Mouse (Mus musculus) liver, postnatal 0 days (tissue): ENCODE data around the gene 2310007B03Rik. TPM values are rescaled to one million over a fixed set of nuclear protein-coding genes. Genes with fewer than 3 reads are reported as not detected.
A peak's percentile ranks its signal among the peaks of the same experiment; 100 is the strongest.

Source experiments
- ATAC-seq: fragments of 200-750 bp; cut with Nextera tagmentation; 2 replicates; pipeline ENCODE4 v1.8.0; 2017; ENCODE audit warnings: mild to moderate bottlenecking, moderate library complexity
- DNase-seq: peaks from one replicate; pipeline ENCODE4 v3.0.0-alpha.2; 2016
- H3K27ac ChIP-seq: fragments of 300-500 bp; sonication (generic); 2 replicates; pipeline ENCODE4 v1.5.1; 2014; ENCODE audit warnings: antibody characterized with exemption, moderate library complexity, mild to moderate bottlenecking, low read depth
- H3K27me3 ChIP-seq: fragments of 300-500 bp; sonication (generic); 2 replicates; pipeline ENCODE4 v1.6.1; 2014; ENCODE audit warnings: low read length, control low read depth, mixed read lengths; ENCODE audit not compliant: insufficient read depth
- H3K36me3 ChIP-seq: fragments of 300-500 bp; sonication (generic); replicated peaks from 2 replicates; pipeline ENCODE4 v1.6.1; 2014; ENCODE audit warnings: mild to moderate bottlenecking, control low read depth, low read length, moderate library complexity, mixed read lengths; ENCODE audit not compliant: insufficient read depth
- H3K4me1 ChIP-seq: fragments of 300-500 bp; sonication (generic); 2 replicates; pipeline ENCODE4 v1.6.1; 2014; ENCODE audit warnings: antibody characterized with exemption, mild to moderate bottlenecking, control low read depth; ENCODE audit not compliant: insufficient read depth
- H3K4me2 ChIP-seq: fragments of 300-500 bp; sonication (generic); 2 replicates; pipeline ENCODE4 v1.6.1; 2014; ENCODE audit warnings: low read depth, mild to moderate bottlenecking, low read length, moderate library complexity, mixed read lengths
- H3K4me3 ChIP-seq: fragments of 300-500 bp; sonication (generic); 2 replicates; pipeline ENCODE4 v1.5.1; 2014; ENCODE audit warnings: low read depth, low read length
- H3K9ac ChIP-seq: fragments of 300-500 bp; sonication (generic); replicated peaks from 2 replicates; pipeline ENCODE4 v1.6.1; 2014; ENCODE audit warnings: mild to moderate bottlenecking, moderate library complexity
- H3K9me3 ChIP-seq: fragments of 300-500 bp; sonication (generic); 2 replicates; pipeline ENCODE4 v1.6.1; 2016; ENCODE audit warnings: mild to moderate bottlenecking, control low read depth, low read length, mixed read lengths
- CTCF ChIP-seq: sonication (generic); IDR thresholded peaks from 2 replicates; pipeline ENCODE4 v1.5.1; 2016; ENCODE audit warnings: antibody characterized with exemption, low read depth
- EP300 ChIP-seq: IDR thresholded peaks from 2 replicates; pipeline ENCODE4 v1.6.1; 2016; ENCODE audit warnings: antibody characterized with exemption, low read depth, mild to moderate bottlenecking
- WGBS: fragments of 180-500 bp; shearing (Covaris S2); extraction: QIAGEN DNeasy Blood & Tissue Kit; methylation state at CpG from one replicate; pipeline ENCODE4 v1.1.7; 2014; ENCODE audit not compliant: insufficient replicate concordance; 5-methylcytosine and 5-hydroxymethylcytosine counted together
- polyA plus RNA-seq: library from polyadenylated mRNA; unstranded; fragments of >200 nt; fragmentation: Nextera tagmentation; extraction: Ambion mirVana; gene quantifications from 2 replicates; pipeline ENCODE4 v1.2.1, GENCODE M21; 2015

Gene 2310007B03Rik
- polyA plus RNA-seq, 1 experiment from 2014 or later, result 0.51 TPM

GRCm38 (mm10) chr1:93161921-93162320 lies 1.2 kb upstream of the 2310007B03Rik start:
- 65% methylated on average over 10 of the region's 10 CpGs for WGBS

DNA sequence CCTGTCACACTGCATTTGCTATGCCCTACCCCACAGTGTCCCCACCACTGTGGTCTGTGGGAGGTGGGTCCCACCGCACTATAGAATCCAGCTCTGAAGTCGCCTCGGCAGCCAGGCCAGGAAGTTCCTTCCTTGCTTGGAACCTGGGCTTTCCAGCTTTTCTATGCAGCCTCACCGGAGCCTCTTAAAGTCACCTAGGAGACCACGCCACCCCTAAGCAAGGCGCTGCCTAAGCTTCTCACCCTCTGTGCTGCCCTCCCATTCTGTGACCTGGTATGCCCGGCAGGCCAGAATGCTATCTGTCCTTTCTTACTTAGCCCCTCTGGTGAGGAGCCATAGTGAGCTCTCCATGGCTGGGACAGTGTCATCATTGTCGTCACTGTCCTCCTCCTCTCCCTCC lies 602 bp upstream of the 2310007B03Rik start:
- H3K9ac ChIP-seq, result no peak overlapping the region
- no peak overlapping the region for H3K27ac ChIP-seq
- H3K4me2 ChIP-seq, result no peak overlapping the region
- H3K27me3 ChIP-seq, result no peaks in the 10 kb centered on the region
- H3K36me3 ChIP-seq, result no peaks in the 10 kb centered on the region
- TF ChIP-seq EP300 (no peak), CTCF (no peak)
- no peaks in the 10 kb centered on the region for H3K9me3 ChIP-seq
- DNase-seq (no peak), ATAC-seq (no peak)
- H3K4me1 ChIP-seq, result peaks cover 9% of the 10 kb centered on the region
- 80% methylated on average over 8 of the region's 8 CpGs for WGBS
- no peak overlapping the region for H3K4me3 ChIP-seq

More at GRCm38 (mm10) chr1:93161921-93162320, 1.2 kb upstream of the 2310007B03Rik start:
- H3K4me3 ChIP-seq, result no peak overlapping the region
- no peak overlapping the region for H3K4me2 ChIP-seq
- H3K27me3 ChIP-seq, result no peaks in the 10 kb centered on the region
- ATAC-seq, result peak; percentile 43; the same call in 1 of the 2 replicates
- TF ChIP-seq EP300 (no peak), CTCF (no peak)
- no peak overlapping the region for H3K27ac ChIP-seq
- no peak overlapping the region for H3K9ac ChIP-seq
- no peaks in the 10 kb centered on the region for H3K36me3 ChIP-seq
- H3K9me3 ChIP-seq, result no peaks in the 10 kb centered on the region
- no peak for DNase-seq
- H3K4me1 ChIP-seq, result peaks cover 9% of the 10 kb centered on the region

DNA sequence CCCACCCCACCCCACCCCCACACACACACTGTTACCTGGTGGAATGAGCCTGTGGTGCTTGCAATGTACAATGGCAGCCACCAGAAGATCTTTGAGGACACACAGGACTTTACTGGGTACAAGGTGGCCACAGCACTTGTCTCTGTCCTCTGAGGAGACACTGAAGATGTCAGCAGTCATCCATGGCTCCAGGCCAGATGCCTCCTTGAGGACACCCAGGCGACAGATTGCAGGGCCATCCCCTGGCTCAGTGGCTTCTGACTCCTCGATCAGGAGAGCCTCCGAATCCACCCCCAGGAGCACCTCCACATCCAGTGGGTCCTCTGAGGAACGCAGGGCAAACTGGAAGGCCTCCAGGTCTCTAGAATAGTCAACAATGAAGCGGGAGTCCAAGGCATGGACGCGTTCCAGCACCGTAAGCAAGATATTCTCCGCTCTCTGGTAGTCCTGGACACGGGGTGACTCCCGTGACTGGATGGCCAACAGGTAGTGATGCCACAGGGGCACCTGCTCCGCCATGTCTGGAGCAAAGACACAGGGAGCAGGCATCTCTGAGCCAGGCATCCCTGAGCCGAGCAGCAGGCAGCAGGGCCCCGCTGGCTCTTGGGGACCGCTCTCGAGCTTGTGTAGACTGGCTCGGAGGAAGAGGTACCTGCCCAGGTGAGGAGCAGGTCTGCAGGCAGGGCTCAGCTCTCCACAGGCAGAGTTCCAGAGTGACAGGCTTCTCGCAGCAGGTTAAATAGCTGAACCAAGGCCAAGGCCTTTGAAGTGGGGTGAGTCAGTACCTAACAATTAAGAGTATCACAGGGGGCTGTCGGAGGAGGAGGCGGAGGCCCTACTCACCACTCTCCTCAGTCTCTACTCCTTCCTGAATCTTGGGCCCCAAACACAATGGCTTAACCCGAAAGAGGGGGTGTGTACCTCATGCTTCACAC lies 915 bp downstream of the 2310007B03Rik start:
- Histone ChIP-seq H3K4me2 (peak overlapping the region; percentile 40), H3K9me3 (no peaks in the 10 kb centered on the region), H3K27ac (no peak overlapping the region), H3K4me3 (no peak overlapping the region), H3K27me3 (no peaks in the 10 kb centered on the region), H3K9ac (no peak overlapping the region), H3K4me1 (peaks cover 9% of the 10 kb centered on the region), H3K36me3 (no peaks in the 10 kb centered on the region)
- WGBS, result 70% methylated on average over 21 of the region's 21 CpGs
- DNase-seq (no peak), ATAC-seq (no peak)
- no peak for TF ChIP-seq CTCF
- no peak for TF ChIP-seq EP300

GRCm38 (mm10) chr1:93158916-93159315 lies 1.8 kb downstream of the 2310007B03Rik start:
- no peak for ATAC-seq
- Histone ChIP-seq H3K4me1 (peaks cover 9% of the 10 kb centered on the region), H3K27me3 (no peaks in the 10 kb centered on the region), H3K36me3 (no peaks in the 10 kb centered on the region), H3K27ac (no peak overlapping the region), H3K9me3 (no peaks in the 10 kb centered on the region), H3K9ac (no peak overlapping the region), H3K4me2 (no peak overlapping the region), H3K4me3 (no peak overlapping the region)
- no peak for DNase-seq
- TF ChIP-seq CTCF (no peak), EP300 (no peak)
- 74% methylated on average over 8 of the region's 8 CpGs for whole genome bisulfite sequencing

DNA sequence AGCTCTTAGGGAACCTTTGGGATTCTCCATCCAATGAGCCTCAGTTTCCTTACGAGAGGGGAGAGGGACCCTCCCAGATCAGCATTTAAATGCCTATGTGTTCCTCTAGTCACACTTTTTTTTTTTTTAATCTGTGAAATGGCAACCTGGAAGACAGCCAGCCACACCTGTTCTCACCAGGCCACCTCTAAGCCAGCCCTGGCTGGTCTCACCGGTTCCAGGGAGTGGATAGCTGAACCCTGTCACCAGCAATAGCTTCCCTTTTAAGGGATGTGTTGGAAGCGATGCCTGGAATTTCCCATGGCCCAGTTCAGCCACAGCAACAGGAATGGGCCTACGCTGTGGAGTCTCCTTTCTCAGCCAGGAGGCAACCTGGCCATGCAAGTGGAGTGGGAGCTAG lies 3.2 kb downstream of the 2310007B03Rik start:
- no peak overlapping the region for H3K27ac ChIP-seq

DNA sequence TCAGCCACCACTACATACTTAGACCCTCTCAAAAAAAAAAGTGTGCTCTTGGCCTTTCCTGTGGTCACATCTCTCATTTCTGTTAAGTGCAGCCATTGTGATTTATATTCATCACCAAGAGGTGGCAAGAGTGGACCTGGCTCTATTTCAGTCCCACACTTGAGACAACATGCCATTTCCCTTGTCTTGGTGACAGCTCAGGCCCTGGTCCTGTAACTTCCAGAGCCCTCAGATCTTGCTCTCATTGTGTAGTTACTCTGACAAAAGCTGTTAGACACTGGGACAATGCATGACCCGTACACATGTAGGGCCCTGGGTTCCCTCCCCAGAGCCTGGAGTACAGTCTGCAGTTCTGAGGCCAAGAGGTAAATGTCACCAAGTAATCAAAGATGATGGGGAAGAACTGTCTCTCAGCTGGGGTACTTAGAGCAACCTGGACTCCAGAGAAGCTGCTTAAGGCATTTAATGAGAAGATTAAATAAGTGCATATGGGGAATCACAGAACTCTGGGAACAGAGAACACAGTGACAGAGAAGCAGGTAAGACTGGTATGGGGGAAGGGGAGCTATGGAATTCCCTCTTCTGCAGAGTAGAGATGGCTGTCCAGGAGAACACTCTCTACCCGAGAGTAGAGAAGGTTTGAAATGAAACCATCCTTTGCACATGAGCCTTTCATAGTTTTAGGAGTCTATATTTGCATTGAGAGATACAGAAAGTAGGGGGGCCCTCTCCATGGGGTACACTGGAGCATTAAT lies 9.7 kb downstream of the 2310007B03Rik start:
- TF ChIP-seq CTCF (no peak), EP300 (no peak)
- no peak overlapping the region for H3K27ac ChIP-seq
- no peak overlapping the region for H3K4me3 ChIP-seq
- no peaks in the 10 kb centered on the region for H3K9me3 ChIP-seq
- no peaks in the 10 kb centered on the region for H3K4me1 ChIP-seq
- no peaks in the 10 kb centered on the region for H3K27me3 ChIP-seq
- no peak overlapping the region for H3K9ac ChIP-seq
- no peaks in the 10 kb centered on the region for H3K36me3 ChIP-seq
- no peak for DNase-seq
- no peak overlapping the region for H3K4me2 ChIP-seq
- 56% methylated on average over 2 of the region's 2 CpGs for WGBS
- no peak for ATAC-seq

More for the DNA sequence above, 3.2 kb downstream of the 2310007B03Rik start:
- H3K4me3 ChIP-seq, result no peak overlapping the region
- no peaks in the 10 kb centered on the region for H3K9me3 ChIP-seq
- H3K27me3 ChIP-seq, result no peaks in the 10 kb centered on the region
- ATAC-seq (no peak), DNase-seq (no peak)
- no peak overlapping the region for H3K9ac ChIP-seq
- H3K4me1 ChIP-seq, result peaks cover 9% of the 10 kb centered on the region
- H3K36me3 ChIP-seq, result no peaks in the 10 kb centered on the region
- WGBS, result 67% methylated on average over 4 of the region's 4 CpGs
- TF ChIP-seq EP300 (no peak), CTCF (no peak)
- no peak overlapping the region for H3K4me2 ChIP-seq
